Mouse (Mus musculus): ENCODE measurements around the gene Slc12a5.

- no peak for TF ChIP-seq CTCF (IDR thresholded peaks at IDR 0.05; ENCODE audit: low read depth, low read length)
- TF ChIP-seq POLR2AphosphoS5 (IDR thresholded peaks at IDR 0.05; ENCODE audit: insufficient replicate concordance, low read depth, low read length): no peak
- no peak for TF ChIP-seq GATA2 (IDR thresholded peaks at IDR 0.05; ENCODE audit: borderline replicate concordance, low read depth, low read length)
These were observed 29.7 kb upstream of the Slc12a5 start for GRCm38 (mm10) chr2:164930706-164931581.

All from G1E (cell line).